27 mouse cellular contexts compared by ENCODE assay signal in the genomic region with DNA sequence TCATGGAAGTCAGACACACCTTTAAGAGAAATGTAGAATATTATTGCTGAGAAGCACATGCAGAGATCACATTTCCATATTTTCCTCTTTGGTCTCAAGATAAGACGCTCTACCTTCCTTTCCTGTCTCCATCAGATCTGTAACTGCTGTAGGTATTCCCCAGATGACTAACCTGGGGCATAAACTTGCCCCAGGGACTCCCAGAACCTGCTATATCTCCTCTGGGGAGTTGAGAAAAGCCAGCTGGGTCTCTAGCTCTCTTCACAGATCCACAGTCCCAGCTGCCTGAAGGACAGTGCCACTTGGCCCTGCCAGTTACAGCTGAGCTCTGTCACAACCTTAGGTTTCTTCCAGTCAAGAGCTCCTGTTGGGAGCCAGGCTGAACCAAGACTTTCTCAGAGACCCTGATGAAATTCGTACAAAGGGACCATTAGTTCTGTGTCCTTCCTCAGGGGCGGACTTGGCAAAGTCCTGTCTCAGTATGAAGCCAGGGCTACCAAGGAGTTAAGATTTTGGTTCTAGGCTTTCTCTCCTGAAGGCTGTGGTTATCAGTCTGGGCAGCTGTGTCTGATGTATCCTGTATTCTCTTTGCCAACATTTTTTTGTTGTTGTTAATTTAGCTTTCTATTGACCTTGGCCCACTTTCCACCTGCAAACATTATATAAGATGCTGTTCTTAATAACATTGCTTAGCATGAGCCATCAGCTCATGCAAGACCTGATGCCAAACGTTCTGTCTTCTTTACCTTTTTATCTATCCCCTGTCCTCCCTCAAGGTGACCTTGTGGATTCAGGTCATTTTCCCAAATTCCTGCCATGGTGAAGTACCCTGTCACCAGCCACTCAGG. TPM values are rescaled to one million over a fixed set of nuclear protein-coding genes. Genes with fewer than 3 reads are reported as not detected.
DNase-seq lines count a peak whose midpoint lies in the region; ATAC-seq and TF ChIP-seq lines count a peak whose summit lies in the region.
"Had no signal": no experiment of that assay in that cellular context is flagged by ENCODE, and none has a peak within 500 bp of the region (broad histone marks: within the 10 kb centered on the region; RNA-seq: fewer than 3 reads in every experiment).

No protein-coding gene starts in this region.

- in situ Hi-C loops in CH12.LX (cut with MboI; ENCODE audit: low pct_ligation_motif_present, low pct_unique_long_range_greater_than_20kb, low sequenced_read_pairs): no loop called here

- H3K79me2 ChIP-seq in CH12.LX (replicated peaks; ENCODE audit: control insufficient read depth, extremely low read depth, insufficient read depth, poor library complexity, severe bottlenecking): no peaks in the 10 kb centered on the region

- ATAC-seq in megakaryocyte progenitor cell, adult 5-6 weeks (replicated peaks; ENCODE audit: poor library complexity): peak; percentile 40; the same call in 1 of the 2 replicates
- ATAC-seq: activated CD4-positive, CD25-positive, alpha-beta regulatory T cell, adult 4 months; CD4-positive, CD25-positive, alpha-beta regulatory T cell, adult 4 months; forebrain, embryonic 15.5 days; hindbrain, postnatal 0 days; intestine, embryonic 15.5 days; midbrain, embryonic 13.5 days had no signal

- TF ChIP-seq EP300 in CH12.LX (IDR thresholded peaks at IDR 0.05; ENCODE audit: low read length): peak; percentile 77

- no peaks in the 10 kb centered on the region for H3K27me3 ChIP-seq in CH12.LX (replicated peaks)
- H3K27me3 ChIP-seq: embryonic facial prominence, embryonic 13.5 days; forebrain, embryonic 15.5 days; heart, embryonic 15.5 days; hindbrain, embryonic 12.5 days; intestine, embryonic 15.5 days; limb, embryonic 13.5 days; liver, embryonic 13.5 days; megakaryocyte, embryonic 14.5 days; midbrain, embryonic 13.5 days had no signal

- H3K4me3 ChIP-seq in CH12.LX (replicated peaks in 1 of 3; ENCODE audit: low read depth in 2 of 3, low read length in 2 of 3, poor library complexity in 1 of 3): no peak overlapping the region
- H3K4me3 ChIP-seq: embryonic facial prominence, embryonic 13.5 days; forebrain, embryonic 10.5 days; forebrain, embryonic 15.5 days; heart, embryonic 10.5 days; heart, embryonic 15.5 days; hindbrain, embryonic 12.5 days; intestine, embryonic 15.5 days; limb, embryonic 13.5 days; liver, embryonic 13.5 days; megakaryocyte, embryonic 14.5 days; midbrain, embryonic 13.5 days had no signal

- DNase-seq in adrenal gland, postnatal 36 days: peak; percentile 40 to 46
- DNase-seq in adrenal gland, postnatal 4 days (ENCODE audit: low spot score in 2 of 2): no peak
- peak; percentile 46 for DNase-seq in heart, adult 9 months (ENCODE audit: low spot score in 2 of 2)
- DNase-seq in heart, postnatal 10 days: no peak
- peak; percentile 80 for DNase-seq in CH12.LX (ENCODE audit: extremely low read depth)
- DNase-seq in lung, postnatal 36 days: no peak
- DNase-seq: cerebellum, adult 11-12 months; cerebellum, postnatal 10 days; gastrocnemius, postnatal 36 days; kidney, adult 2 months; kidney, postnatal 4 days; liver, embryonic 13.5 days; lung, embryonic 14.5 days had no signal

- peak overlapping the region; percentile 31; the same call in 1 of the 2 replicates for H3K4me2 ChIP-seq in CH12.LX (ENCODE audit: insufficient read depth, low read depth, poor library complexity, severe bottlenecking)
- H3K4me2 ChIP-seq: embryonic facial prominence, embryonic 13.5 days; forebrain, embryonic 15.5 days; heart, embryonic 15.5 days; hindbrain, embryonic 12.5 days; intestine, embryonic 15.5 days; limb, embryonic 13.5 days; liver, embryonic 13.5 days; lung, embryonic 14.5 days; midbrain, embryonic 13.5 days had no signal

- peaks cover 20 to 89% of the 10 kb centered on the region in 2 experiments for H3K4me1 ChIP-seq in CH12.LX (ENCODE audit: control insufficient read depth in 1 of 2, insufficient read depth in 2 of 2)
- H3K4me1 ChIP-seq: forebrain, embryonic 15.5 days; intestine, embryonic 15.5 days had no signal

- TF ChIP-seq RAD21 in CH12.LX (IDR thresholded peaks at IDR 0.05; ENCODE audit: low read depth, low read length): no peak

- 0 out of 2 replicates have a peak, but pooled peaks have one; percentile 18 for TF ChIP-seq POLR2A in CH12.LX (IDR thresholded peaks at IDR 0.05; ENCODE audit: low read depth, low read length)

- dilution Hi-C loops in CH12.LX (cut with MboI; ENCODE audit: extremely low pct_ligation_motif_present, extremely low pct_unique_long_range_greater_than_20kb, low sequenced_read_pairs): no loop called here

- intact Hi-C loops in heart, postnatal 10 days (cut with DNase I): no loop called here

- H3K9me3 ChIP-seq in CH12.LX (replicated peaks; ENCODE audit: low read length): no peaks in the 10 kb centered on the region
- H3K9me3 ChIP-seq: embryonic facial prominence, embryonic 13.5 days; forebrain, embryonic 10.5 days; forebrain, embryonic 15.5 days; heart, embryonic 10.5 days; heart, embryonic 15.5 days; hindbrain, embryonic 12.5 days; intestine, embryonic 15.5 days; limb, embryonic 13.5 days; liver, embryonic 13.5 days; megakaryocyte, embryonic 14.5 days; midbrain, embryonic 13.5 days had no signal

- H3K9ac ChIP-seq in CH12.LX (ENCODE audit: insufficient read depth, low read depth): 0 out of 2 replicates have a peak overlapping the region, but pooled peaks have one; percentile 9
- H3K9ac ChIP-seq: embryonic facial prominence, embryonic 13.5 days; forebrain, embryonic 15.5 days; heart, embryonic 15.5 days; hindbrain, embryonic 12.5 days; intestine, embryonic 15.5 days; limb, embryonic 13.5 days; liver, embryonic 13.5 days; lung, embryonic 14.5 days; midbrain, embryonic 13.5 days had no signal

- no peaks in the 10 kb centered on the region for H3K36me3 ChIP-seq in CH12.LX (replicated peaks in 1 of 2; ENCODE audit: control insufficient read depth in 1 of 2, insufficient read depth in 1 of 2, low read length in 1 of 2)
- H3K36me3 ChIP-seq: embryonic facial prominence, embryonic 13.5 days; forebrain, embryonic 10.5 days; forebrain, embryonic 15.5 days; heart, embryonic 10.5 days; heart, embryonic 15.5 days; hindbrain, embryonic 12.5 days; intestine, embryonic 15.5 days; limb, embryonic 13.5 days; liver, embryonic 13.5 days; midbrain, embryonic 13.5 days had no signal

- TF ChIP-seq CTCF in CH12.LX (conservative IDR thresholded peaks at IDR 0.05 in 1 of 2, IDR thresholded peaks at IDR 0.05 in 1 of 2; ENCODE audit: low read depth in 2 of 2, low read length in 2 of 2): no peak

- H3K27ac ChIP-seq in CH12.LX (ENCODE audit: insufficient read depth, low read depth): no peak overlapping the region
- H3K27ac ChIP-seq: embryonic facial prominence, embryonic 13.5 days; forebrain, embryonic 10.5 days; forebrain, embryonic 15.5 days; heart, embryonic 10.5 days; heart, embryonic 15.5 days; hindbrain, embryonic 12.5 days; hindbrain, postnatal 0 days; intestine, embryonic 15.5 days; limb, embryonic 13.5 days; liver, embryonic 13.5 days; midbrain, embryonic 13.5 days had no signal

TF ChIP-seq in CH12.LX, 34 proteins besides CTCF, POLR2A, EP300 and RAD21 (continues in another document):
- no peak for TF ChIP-seq NRF1 (IDR thresholded peaks at IDR 0.05; ENCODE audit: low read depth, low read length)
- peak; percentile 87 for TF ChIP-seq ETS1 (conservative IDR thresholded peaks at IDR 0.05; ENCODE audit: low read depth, low read length)
- TF ChIP-seq KAT2A (IDR thresholded peaks at IDR 0.05; ENCODE audit: insufficient replicate concordance, low read length): no peak
- 0 out of 2 replicates have a peak, but pooled peaks have one; percentile 0 for TF ChIP-seq ZNF384 (IDR thresholded peaks at IDR 0.05; ENCODE audit: low read depth, low read length)
- TF ChIP-seq NELFE (IDR thresholded peaks at IDR 0.05; ENCODE audit: low read depth, low read length): peak; percentile 13; the same call in 1 of the 2 replicates

RNA-seq across cellular contexts. Expression of a gene that starts 7.8 kb away (rescaled TPM):
- total RNA-seq in adrenal gland, postnatal 36 days (2021): 10 to 100 TPM; 23.8 to 30.2 TPM
- total RNA-seq in adrenal gland, postnatal 4 days (2021): 100 to 1,000 TPM; 197 to 262 TPM
- 10 to 100 TPM; 78.6 to 96.2 TPM for total RNA-seq in heart, postnatal 10 days (2021)
- total RNA-seq in CH12.LX (2012; rRNA removed): 1,105 and 1,173 TPM in 2 replicates
- total RNA-seq in CH12.LX (2014; rRNA removed): 11.0 and 15.3 TPM in 2 replicates
- 1.3 TPM in 2 replicates for polyA plus RNA-seq in CH12.LX (2012; ENCODE audit: insufficient read length, low read depth)
- 259 and 308 TPM in 2 replicates for total RNA-seq in megakaryocyte progenitor cell, adult 5-6 weeks (2015)
- total RNA-seq in megakaryocyte progenitor cell, adult 5-6 weeks (2017): 127 and 135 TPM in 2 replicates
- polyA plus RNA-seq: CD4-positive, CD25-positive, alpha-beta regulatory T cell, adult 4 months had no signal

RNA-seq across cellular contexts. Expression of a gene that starts 8.9 kb away (rescaled TPM):
- 100 to 1,000 TPM; 495 to 593 TPM for total RNA-seq in adrenal gland, postnatal 36 days (2021)
- 1,000 to 10,000 TPM; 1,421 to 1,566 TPM for total RNA-seq in adrenal gland, postnatal 4 days (2021)
- total RNA-seq in heart, postnatal 10 days (2021): 100 to 1,000 TPM; 615 to 716 TPM
- total RNA-seq in CH12.LX (2012; rRNA removed): 4,203 and 5,136 TPM in 2 replicates
- not detected in 2 replicates for total RNA-seq in CH12.LX (2014; rRNA removed)
- 2.5 and 2.7 TPM in 2 replicates for polyA plus RNA-seq in CH12.LX (2012; ENCODE audit: insufficient read length, low read depth)
- total RNA-seq in megakaryocyte progenitor cell, adult 5-6 weeks (2015): 54.6 and 61.5 TPM in 2 replicates
- total RNA-seq in megakaryocyte progenitor cell, adult 5-6 weeks (2017): 0.67 and 1,948 TPM in 2 replicates

RNA-seq across cellular contexts. Expression of a gene that starts 10.2 kb away (rescaled TPM):
- 10 to 100 TPM; 16.3 to 17.9 TPM for total RNA-seq in adrenal gland, postnatal 36 days (2021)
- 10 to 100 TPM; 12.4 to 13.7 TPM for total RNA-seq in adrenal gland, postnatal 4 days (2021)
- total RNA-seq in heart, postnatal 10 days (2021): 1 to 10 TPM; 4.6 to 5.9 TPM
- 3.8 and 3.9 TPM in 2 replicates for total RNA-seq in CH12.LX (2012; rRNA removed)
- total RNA-seq in CH12.LX (2014; rRNA removed): 2.9 and 4.0 TPM in 2 replicates
- 2.3 and 2.5 TPM in 2 replicates for polyA plus RNA-seq in CH12.LX (2012; ENCODE audit: insufficient read length, low read depth)
- 5.4 and 5.9 TPM in 2 replicates for total RNA-seq in megakaryocyte progenitor cell, adult 5-6 weeks (2015)
- total RNA-seq in megakaryocyte progenitor cell, adult 5-6 weeks (2017): 6.6 and 8.0 TPM in 2 replicates

RNA-seq across cellular contexts. Expression of a gene that starts 10.5 kb away (rescaled TPM):
- 10 to 100 TPM; 60.6 to 68.7 TPM for total RNA-seq in adrenal gland, postnatal 36 days (2021)
- 100 to 1,000 TPM; 211 to 243 TPM for total RNA-seq in adrenal gland, postnatal 4 days (2021)
- total RNA-seq in heart, postnatal 10 days (2021): 100 to 1,000 TPM; 103 to 121 TPM
- total RNA-seq in CH12.LX (2012; rRNA removed) (1,185 and 1,357 TPM in 2 replicates), CH12.LX (2014; rRNA removed) (28.1 and 53.9 TPM in 2 replicates)
- polyA plus RNA-seq in CH12.LX (2012; ENCODE audit: insufficient read length, low read depth): 1.5 TPM in 1 of 2 replicates, not detected in the other
- 42.3 and 43.4 TPM in 2 replicates for total RNA-seq in megakaryocyte progenitor cell, adult 5-6 weeks (2015)
- 3,711 and 3,907 TPM in 2 replicates for total RNA-seq in megakaryocyte progenitor cell, adult 5-6 weeks (2017)

RNA-seq across cellular contexts. Expression of a gene that starts 11.5 kb away (rescaled TPM):
- total RNA-seq in adrenal gland, postnatal 36 days (2021): 1 to 10 TPM; 7.1 to 8.0 TPM
- total RNA-seq in adrenal gland, postnatal 4 days (2021): 10 to 100 TPM; 27.8 to 28.5 TPM
- total RNA-seq in heart, postnatal 10 days (2021): 10 to 100 TPM; 10.6 to 14.9 TPM
- 27.8 and 31.4 TPM in 2 replicates for total RNA-seq in CH12.LX (2012; rRNA removed)
- total RNA-seq in CH12.LX (2014; rRNA removed): 1.1 and 2.1 TPM in 2 replicates
- not detected in 2 replicates for polyA plus RNA-seq in CH12.LX (2012; ENCODE audit: insufficient read length, low read depth)
- total RNA-seq in megakaryocyte progenitor cell, adult 5-6 weeks (2015): 5.7 and 9.1 TPM in 2 replicates
- 113 and 300 TPM in 2 replicates for total RNA-seq in megakaryocyte progenitor cell, adult 5-6 weeks (2017)
- polyA plus RNA-seq: CD4-positive, CD25-positive, alpha-beta regulatory T cell, adult 4 months; forebrain, embryonic 10.5 days; hindbrain, embryonic 12.5 days; hindbrain, postnatal 0 days; limb, embryonic 13.5 days; lung, embryonic 14.5 days; midbrain, embryonic 13.5 days had no signal

Comparison
In these comparisons a context has a peak if more than half of its experiments do, and no peak if none do; other contexts are left out.
1. DNase-seq: peak in adrenal gland, postnatal 36 days (2 of 2), heart, adult 9 months (2 of 2) and CH12.LX (single experiment); none in adrenal gland, postnatal 4 days (0 of 2), heart, postnatal 10 days (0 of 2) and lung, postnatal 36 days (single experiment).